Mouse (Mus musculus): ENCODE results near the gene Lemd1.
"Not testable (repeated sequence)": the region's sequence is repeated elsewhere in the genome, so short reads cannot be mapped to it uniquely, and the experiment has no call there.

The Lemd1 gene

DNA sequence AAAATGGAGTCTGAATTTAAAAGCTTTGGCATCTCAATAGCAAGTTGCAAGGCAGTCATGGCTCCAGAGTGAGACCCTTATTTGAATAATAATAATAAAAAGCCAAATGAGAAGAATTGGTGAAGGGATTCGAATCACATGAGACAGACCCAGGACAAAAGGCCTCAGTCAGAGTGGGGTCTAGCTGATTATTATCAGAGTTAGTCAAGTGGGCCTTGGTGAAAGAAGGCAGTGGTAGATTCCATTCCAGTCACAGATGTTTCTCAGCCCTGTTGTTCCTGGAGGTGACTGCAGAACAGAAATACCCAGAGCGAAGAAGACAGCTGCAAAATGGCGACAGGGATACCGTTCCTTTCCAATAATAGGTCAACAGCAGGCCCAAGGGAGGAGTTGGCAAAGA lies 72.4 kb downstream of the Lemd1 start:
- DNase-seq, result no peak

- peak; percentile 69 for DNase-seq
Measured at GRCm38 (mm10) chr1:132264577-132264976, 73.3 kb downstream of the Lemd1 start.

DNA sequence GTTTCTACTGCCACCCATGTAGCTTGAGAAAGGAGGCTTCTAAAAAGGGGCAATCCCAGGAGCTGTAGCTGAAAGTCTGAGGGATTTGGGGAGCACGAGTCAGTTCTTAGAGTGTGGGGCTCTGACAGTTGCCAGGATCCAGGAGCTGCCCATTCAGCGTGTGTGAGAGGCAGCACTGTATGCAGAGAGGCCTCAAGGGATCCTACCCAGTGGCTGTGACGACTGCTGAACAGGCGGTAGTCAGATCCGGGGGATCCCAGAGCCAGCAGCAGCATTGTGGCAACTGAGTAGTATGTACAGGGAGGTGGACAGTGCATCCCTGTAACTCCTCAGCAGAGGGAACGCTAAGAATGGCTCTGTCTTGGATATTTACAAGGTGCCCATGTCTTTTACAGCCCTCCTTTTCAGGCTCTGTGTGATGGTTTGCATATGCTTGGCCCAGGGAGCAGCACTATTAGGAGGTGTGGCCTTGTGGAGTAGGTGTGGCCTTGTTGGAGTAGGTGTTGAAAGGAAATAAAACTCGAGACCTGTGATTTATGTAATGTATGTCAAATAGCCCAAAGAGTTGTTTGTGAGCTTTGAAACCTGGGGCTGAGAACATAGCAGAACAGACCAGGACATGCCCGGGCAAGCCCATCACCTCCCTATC lies 74.1 kb downstream of the Lemd1 start:
- DNase-seq, result peak; percentile 14

- DNase-seq, result no peak
Measured at GRCm38 (mm10) chr1:132265936-132266335, 74.7 kb downstream of the Lemd1 start.

- DNase-seq, result no peak
Measured at GRCm38 (mm10) chr1:132266791-132267557, 75.7 kb downstream of the Lemd1 start.

GRCm38 (mm10) chr1:132267959-132268358 lies 76.7 kb downstream of the Lemd1 start:
- DNase-seq, result no peak

- no peak for DNase-seq
Measured at GRCm38 (mm10) chr1:132268418-132269060, 77.3 kb downstream of the Lemd1 start.

DNA sequence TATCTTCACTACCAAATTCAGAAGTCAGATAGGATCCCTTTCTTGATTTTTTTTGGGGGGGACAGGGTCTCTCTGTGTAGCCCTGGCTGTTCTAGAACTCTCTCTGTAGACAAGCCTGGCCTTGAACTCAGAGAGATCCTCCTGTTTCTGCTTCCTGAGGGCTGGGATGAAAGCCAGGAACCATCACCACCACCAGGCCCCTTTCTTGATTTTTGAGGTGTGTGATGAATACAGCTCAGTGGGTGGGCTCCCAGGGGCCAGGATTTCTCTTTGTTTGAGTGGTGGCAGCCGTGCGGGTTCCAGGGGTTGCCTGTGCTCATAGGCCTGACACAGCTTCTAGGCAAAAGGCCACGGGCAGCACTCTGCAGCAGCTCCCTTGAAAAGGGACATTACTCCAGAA lies 80.0 kb downstream of the Lemd1 start:
- DNase-seq, result no peak

DNA sequence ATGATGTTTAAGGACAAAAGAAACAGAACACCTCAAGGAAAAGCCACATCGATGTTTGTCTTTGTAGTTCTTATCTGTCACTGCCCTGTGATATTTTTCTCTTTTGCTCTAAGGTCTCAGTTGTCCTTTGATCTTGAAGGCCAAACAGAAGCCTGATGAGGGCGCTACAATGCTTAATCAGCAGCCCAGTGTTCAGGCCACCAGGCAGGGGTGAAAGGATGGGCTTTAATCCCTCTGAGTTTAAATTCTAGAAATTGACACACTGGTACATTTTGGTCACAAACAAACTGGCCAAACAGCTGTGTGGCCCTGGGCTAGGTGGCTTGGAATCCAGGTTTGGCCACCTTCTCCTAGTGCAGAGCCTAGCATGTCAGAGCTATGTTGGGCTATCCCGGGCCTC lies 85.5 kb downstream of the Lemd1 start:
- no peak for DNase-seq

- DNase-seq, result no peak
Measured at GRCm38 (mm10) chr1:132277124-132277523, 85.9 kb downstream of the Lemd1 start.

GRCm38 (mm10) chr1:132280636-132281035 lies 89.4 kb downstream of the Lemd1 start:
- DNase-seq, result not testable (repeated sequence)

DNA sequence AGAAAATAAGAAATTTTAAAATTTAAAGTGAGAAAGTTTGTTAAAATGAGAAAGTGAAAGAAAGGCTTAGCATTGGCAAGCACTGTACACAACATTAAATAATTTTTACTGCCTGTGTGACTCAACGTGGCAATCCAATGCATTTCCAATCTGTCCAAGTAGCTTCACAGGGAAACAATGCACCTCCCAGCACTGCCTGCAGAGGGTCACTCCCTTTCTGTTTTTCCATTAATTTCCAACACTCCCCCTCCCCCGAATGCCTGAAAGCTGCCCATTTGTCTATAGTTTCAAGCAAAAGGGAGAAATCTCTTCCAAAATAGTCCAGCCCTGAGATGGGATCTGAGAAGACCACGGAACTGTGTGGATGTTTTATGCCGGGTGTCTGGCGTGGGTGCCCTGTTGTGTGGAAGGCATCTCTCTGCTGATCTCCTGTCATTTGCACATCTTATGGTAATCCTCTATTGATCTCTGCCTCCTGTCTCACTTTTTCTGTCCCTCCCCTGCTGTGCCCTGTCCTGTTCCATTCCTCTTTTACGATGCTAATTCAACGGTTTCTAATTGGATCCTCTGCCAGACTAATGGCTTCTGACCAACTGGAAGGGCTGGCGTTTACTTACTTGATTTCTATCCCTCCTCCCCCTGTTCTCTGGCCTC lies 90.4 kb downstream of the Lemd1 start:
- DNase-seq, result no peak

GRCm38 (mm10) chr1:132282177-132282536 lies 90.9 kb downstream of the Lemd1 start:
- DNase-seq, result no peak

GRCm38 (mm10) chr1:132283018-132283417 lies 91.8 kb downstream of the Lemd1 start:
- no peak for DNase-seq

DNA sequence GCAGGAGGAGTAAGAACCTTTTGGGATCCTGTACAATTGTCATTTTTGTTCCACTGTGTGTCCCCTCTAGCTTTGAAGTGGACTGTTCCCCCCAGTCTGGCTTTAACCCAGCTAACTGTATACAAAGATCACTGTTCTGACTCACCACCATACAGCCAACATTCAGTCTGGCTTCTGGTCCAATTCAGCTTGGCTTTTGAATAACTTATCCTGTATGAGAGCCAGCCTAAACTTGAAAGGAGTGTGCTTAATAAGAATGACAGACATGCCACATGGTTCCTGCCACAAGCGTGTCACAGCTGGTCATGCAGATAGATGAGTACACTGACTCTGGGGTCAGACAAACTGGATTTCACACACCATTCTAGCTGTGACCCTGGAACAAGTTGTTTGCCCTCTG lies 95.5 kb downstream of the Lemd1 start:
- no peak for DNase-seq

DNA sequence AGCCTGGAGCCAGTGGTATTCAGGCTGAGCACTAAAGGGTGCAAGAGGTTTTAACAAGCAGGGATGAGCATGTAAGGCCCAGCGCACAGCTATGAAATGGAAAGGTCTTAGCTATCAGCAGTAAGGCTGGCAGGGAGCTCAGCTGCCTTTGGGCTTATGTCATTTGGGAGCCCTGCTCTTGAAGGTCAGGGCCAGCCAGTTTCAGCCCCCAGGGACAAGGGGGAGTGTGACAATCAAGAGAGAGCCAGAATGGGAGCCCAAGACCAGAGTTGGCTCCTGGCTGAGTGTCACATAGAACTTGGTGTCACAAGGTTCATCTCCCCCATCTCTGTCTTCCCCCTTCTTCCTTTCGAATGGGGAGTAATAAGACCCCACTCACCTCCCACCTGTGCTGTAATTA lies 96.2 kb downstream of the Lemd1 start:
- no peak for DNase-seq

DNA sequence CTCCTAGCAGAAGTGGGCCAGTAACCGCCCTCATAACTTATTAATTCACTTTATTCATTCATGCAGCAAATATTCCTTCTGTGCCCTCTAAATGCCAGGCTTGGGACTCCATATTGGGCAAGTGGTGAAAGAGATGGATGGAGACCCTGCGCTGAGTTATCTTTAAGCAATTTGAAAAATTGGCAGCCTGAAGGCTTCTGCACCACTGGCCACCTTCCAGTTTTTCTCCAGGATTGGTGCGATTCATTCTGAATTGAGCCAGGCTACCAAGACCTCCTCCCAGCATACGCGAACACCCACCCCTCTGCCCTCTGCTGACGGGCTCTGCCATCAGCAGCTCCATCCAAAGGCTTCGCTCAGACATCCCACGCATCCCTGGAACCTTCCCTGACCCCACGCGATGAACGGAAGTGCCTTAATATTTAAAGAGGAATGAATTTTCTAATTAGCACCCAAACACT lies 96.8 kb downstream of the Lemd1 start:
- no peak for DNase-seq

- no peak for DNase-seq
Measured at GRCm38 (mm10) chr1:132289965-132290364, 98.7 kb downstream of the Lemd1 start.

DNA sequence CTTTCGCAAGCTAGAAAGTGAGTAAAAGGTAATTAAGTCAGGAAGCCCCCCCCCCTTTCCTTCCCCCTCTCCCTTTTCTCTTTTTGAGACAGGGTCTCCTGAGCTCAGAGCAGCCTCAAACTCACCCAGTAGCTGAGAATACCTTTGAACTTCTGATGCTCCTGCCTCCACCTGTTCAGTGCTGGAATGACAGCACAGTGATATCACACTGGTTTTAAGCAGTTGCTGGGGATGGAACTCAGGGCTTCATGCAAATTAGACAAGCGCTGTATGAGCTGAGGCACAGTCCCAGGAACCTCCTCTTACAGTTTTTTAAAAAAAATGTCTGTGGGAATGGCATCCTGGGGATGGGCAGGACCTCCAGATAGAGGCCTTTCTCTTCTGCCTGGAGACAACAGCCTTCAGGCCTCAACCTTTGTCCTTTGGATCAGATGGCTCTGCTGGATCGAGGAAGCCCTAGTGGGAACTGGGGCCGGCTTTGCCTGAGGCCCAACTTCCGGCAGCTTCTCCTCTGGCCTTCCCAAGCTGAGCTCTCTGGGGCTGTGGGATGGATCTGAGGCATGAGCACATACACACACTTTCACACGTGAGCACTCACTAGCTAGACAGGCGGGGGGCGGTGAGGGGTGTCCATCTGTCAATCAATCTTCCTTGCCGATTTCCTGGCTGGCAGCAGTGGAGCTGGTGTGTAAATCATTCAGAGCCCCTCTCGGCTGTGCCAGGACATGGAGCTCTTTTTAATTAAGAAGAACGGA lies 99.9 kb downstream of the Lemd1 start:
- no peak for DNase-seq

DNA sequence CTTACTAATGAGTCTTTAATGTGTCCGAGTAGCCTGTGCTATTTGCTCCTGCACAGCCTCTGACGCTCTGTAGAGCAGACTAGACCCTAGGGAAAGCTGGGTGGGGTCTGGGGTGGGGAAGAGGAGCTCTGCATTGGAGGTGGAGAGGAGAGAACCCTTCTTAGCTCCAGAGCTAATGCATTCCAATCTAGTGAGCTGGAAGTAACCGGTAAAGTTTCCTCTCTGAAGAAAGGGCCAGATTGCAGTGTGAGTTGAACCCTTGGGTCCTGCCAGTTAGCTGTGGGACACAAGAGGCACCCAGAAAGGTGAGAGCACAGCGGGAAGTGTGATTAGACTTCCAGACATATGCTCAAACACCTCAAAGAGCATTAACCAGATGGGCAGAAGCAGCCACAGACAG lies 100.5 kb downstream of the Lemd1 start:
- DNase-seq, result no peak

DNA sequence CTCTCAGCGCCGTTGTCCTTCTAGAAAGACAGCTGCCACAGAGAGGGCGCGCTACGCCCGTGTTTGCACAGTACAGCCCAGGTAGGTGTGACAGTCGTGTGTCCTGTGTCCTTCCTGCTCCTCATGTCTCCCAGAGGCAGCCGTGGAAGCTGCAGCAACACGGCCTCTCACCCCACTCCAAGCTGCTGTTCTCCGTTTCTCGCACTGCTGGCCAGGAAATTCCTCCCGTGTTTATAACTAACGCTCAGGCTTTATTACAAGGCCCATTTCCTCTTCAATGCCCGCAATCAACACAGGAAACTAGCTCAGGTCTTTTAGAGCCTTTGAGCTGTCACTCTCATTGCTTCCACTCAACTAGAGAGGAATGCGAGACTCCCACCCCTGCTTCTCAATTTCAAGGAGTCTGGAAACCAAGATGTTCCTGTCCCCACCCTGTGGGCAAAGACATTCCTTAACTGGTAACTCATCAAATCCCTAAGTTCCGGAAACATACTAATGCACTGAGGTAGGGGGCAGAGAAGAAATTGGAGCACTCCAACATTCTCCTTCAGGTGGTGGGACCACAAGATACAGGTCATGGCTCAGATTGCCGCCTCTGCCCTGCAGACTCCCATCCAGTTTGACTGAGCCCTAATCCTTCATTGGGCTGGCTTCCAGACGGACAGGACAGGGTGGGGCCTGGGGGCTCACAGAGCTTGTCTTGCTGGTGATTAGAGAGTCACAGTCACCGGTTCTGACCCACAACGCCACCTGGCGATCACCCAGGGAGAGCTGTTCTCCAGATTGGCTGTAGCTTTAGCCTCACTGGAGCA lies 101.3 kb downstream of the Lemd1 start:
- DNase-seq, result peak; percentile 45

GRCm38 (mm10) chr1:132295506-132295905 lies 104.3 kb downstream of the Lemd1 start:
- DNase-seq, result no peak

Measured in liver (tissue).